Mouse (Mus musculus) CH12.LX (cell line): ENCODE results near the gene Zfp661.
A peak's percentile ranks its signal among the peaks of the same experiment; 100 is the strongest.

Experiments used
- CHD2 ChIP-seq: IDR thresholded peaks from 2 replicates; pipeline ENCODE4 v1.6.1; 2011; ENCODE audit warnings: low read length, improper control_type of control experiment
- CTCF ChIP-seq, 2 experiments: IDR thresholded peaks in 1 of 2; conservative IDR thresholded peaks in 1 of 2; 2 replicates each; pipeline ENCODE4 v1.5.1; 2011 to 2012; ENCODE audit warnings: low read depth in 2 of 2, low read length in 2 of 2, improper control_type of control experiment in 1 of 2, inconsistent platforms in 1 of 2, mild to moderate bottlenecking in 1 of 2, moderate library complexity in 1 of 2
- EP300 ChIP-seq: IDR thresholded peaks from 2 replicates; pipeline ENCODE4 v1.6.1; 2011; ENCODE audit warnings: low read length, improper control_type of control experiment
- HCFC1 ChIP-seq: IDR thresholded peaks from 2 replicates; pipeline ENCODE4 v1.6.1; 2012; ENCODE audit warnings: low read depth, mild to moderate bottlenecking, inconsistent platforms, low read length, improper control_type of control experiment
- MAX ChIP-seq: IDR thresholded peaks from 2 replicates; pipeline ENCODE4 v1.6.1; 2011; ENCODE audit warnings: low read length, improper control_type of control experiment
- POLR2A ChIP-seq: IDR thresholded peaks from 2 replicates; pipeline ENCODE4 v1.6.1; 2011; ENCODE audit warnings: low read depth, mild to moderate bottlenecking, improper control_type of control experiment, low read length
- SIN3A ChIP-seq: IDR thresholded peaks from 2 replicates; pipeline ENCODE4 v1.6.1; 2012; ENCODE audit warnings: low read length, improper control_type of control experiment, inconsistent platforms
- TBP ChIP-seq: conservative IDR thresholded peaks from 2 replicates; pipeline ENCODE4 v1.6.1; 2011; ENCODE audit warnings: low read depth, low read length, improper control_type of control experiment

GRCm38 (mm10) chr2:127590204-127590603 is 3.3 kb upstream of the Zfp661 start:
- TF ChIP-seq TBP (peak; percentile 61; the same call in 1 of the 2 replicates), CHD2 (no peak), EP300 (no peak), SIN3A (peak; percentile 72), MAX (peak; percentile 55; the same call in 1 of the 2 replicates), POLR2A (peak; percentile 75), CTCF (conservative IDR thresholded peaks at IDR 0.05 in 1 of 2, IDR thresholded peaks at IDR 0.05 in 1 of 2; ENCODE audit: low read depth in 2 of 2, low read length in 2 of 2) (no peak), HCFC1 (no peak)
